Mouse (Mus musculus) ovary, postnatal 36 days (tissue): ENCODE results near the gene Mga.

Experiments
- DNase-seq: peaks from one replicate; pipeline ENCODE4 v3.0.0; 2022; ENCODE audit warnings: low spot score, mixed read lengths

Mga gene

GRCm38 (mm10) chr2:119987441-119987840 lies 90.4 kb downstream of the Mga start:
- DNase-seq: no peak

GRCm38 (mm10) chr2:119988952-119989351 lies 91.9 kb downstream of the Mga start:
- no peak for DNase-seq

GRCm38 (mm10) chr2:119990881-119991280 lies 93.9 kb downstream of the Mga start:
- no peak for DNase-seq

- no peak for DNase-seq
Observed at GRCm38 (mm10) chr2:119992349-119992748, 95.3 kb downstream of the Mga start.

GRCm38 (mm10) chr2:119993515-119993914 lies 96.5 kb downstream of the Mga start:
- no peak for DNase-seq

GRCm38 (mm10) chr2:119994839-119995238 lies 97.8 kb downstream of the Mga start:
- no peak for DNase-seq

- DNase-seq: no peak
Observed at GRCm38 (mm10) chr2:119995391-119996281, 98.6 kb downstream of the Mga start.

GRCm38 (mm10) chr2:119997354-119997753 lies 100.3 kb downstream of the Mga start:
- no peak for DNase-seq

- DNase-seq: no peak
Observed at GRCm38 (mm10) chr2:119999731-120000130, 102.7 kb downstream of the Mga start.

- no peak for DNase-seq
Observed at GRCm38 (mm10) chr2:120000882-120001584, 104.0 kb downstream of the Mga start.

- no peak for DNase-seq
Observed at GRCm38 (mm10) chr2:120001956-120002355, 104.9 kb downstream of the Mga start.

- DNase-seq: no peak
Observed at GRCm38 (mm10) chr2:120003970-120004369, 106.9 kb downstream of the Mga start.

- no peak for DNase-seq
Observed at GRCm38 (mm10) chr2:120006696-120007095, 109.7 kb downstream of the Mga start.

- DNase-seq: no peak
Observed at GRCm38 (mm10) chr2:120007680-120008210, 110.7 kb downstream of the Mga start.

GRCm38 (mm10) chr2:120008672-120009071 lies 111.6 kb downstream of the Mga start:
- no peak for DNase-seq

GRCm38 (mm10) chr2:120011462-120012200 lies 114.6 kb downstream of the Mga start:
- peak; percentile 56 for DNase-seq

- peak; percentile 43 for DNase-seq
Observed at GRCm38 (mm10) chr2:120012924-120013323, 115.9 kb downstream of the Mga start.

GRCm38 (mm10) chr2:120013831-120014486 lies 116.9 kb downstream of the Mga start:
- no peak for DNase-seq

GRCm38 (mm10) chr2:120015882-120016281 lies 118.9 kb downstream of the Mga start:
- no peak for DNase-seq

GRCm38 (mm10) chr2:120017599-120017998 lies 120.6 kb downstream of the Mga start:
- DNase-seq: no peak
